Mouse (Mus musculus): ENCODE results near the gene Nectin1. TPM values are rescaled to one million over a fixed set of nuclear protein-coding genes. Genes with fewer than 3 reads are reported as not detected.
A peak's percentile ranks its signal among the peaks of the same experiment; 100 is the strongest.

Nectin1 gene
- polyA plus RNA-seq, 1 experiment from 2014 or later = 1.0 TPM

- H3K4me3 ChIP-seq = no peak overlapping the region
- H3K4me1 ChIP-seq (replicated peaks) = no peaks in the 10 kb centered on the region; the same call in 1 of the 2 replicates
- H3K9ac ChIP-seq = no peak overlapping the region
- peaks cover 23% of the 10 kb centered on the region for H3K27me3 ChIP-seq
- H3K27ac ChIP-seq = no peak overlapping the region
- 11% methylated on average over 4 of the region's 4 CpGs for WGBS
- no peak for ATAC-seq (replicated peaks; ENCODE audit: insufficient number of reproducible peaks, insufficient read depth, low FRiP score, low read depth)
- H3K9me3 ChIP-seq (replicated peaks) = no peaks in the 10 kb centered on the region
- H3K36me3 ChIP-seq = no peaks in the 10 kb centered on the region
- H3K4me2 ChIP-seq = no peak overlapping the region
These were observed 19.7 kb upstream of the Nectin1 start for GRCm38 (mm10) chr9:43724093-43724492.

- Histone ChIP-seq H3K4me1 (replicated peaks) (peaks cover 7% of the 10 kb centered on the region), H3K9ac (no peak overlapping the region), H3K4me2 (no peak overlapping the region), H3K27ac (no peak overlapping the region), H3K36me3 (no peaks in the 10 kb centered on the region), H3K9me3 (replicated peaks) (no peaks in the 10 kb centered on the region), H3K4me3 (no peak overlapping the region), H3K27me3 (peaks cover 56% of the 10 kb centered on the region)
- WGBS = 12% methylated on average over 10 of the region's 10 CpGs
- ATAC-seq (replicated peaks; ENCODE audit: insufficient number of reproducible peaks, insufficient read depth, low FRiP score, low read depth) = no peak
These were observed 14.1 kb upstream of the Nectin1 start for GRCm38 (mm10) chr9:43729450-43730266.

GRCm38 (mm10) chr9:43730284-43731027 is 13.3 kb upstream of the Nectin1 start:
- Histone ChIP-seq H3K36me3 (no peaks in the 10 kb centered on the region), H3K9me3 (replicated peaks) (no peaks in the 10 kb centered on the region), H3K4me1 (replicated peaks) (peaks cover 7% of the 10 kb centered on the region), H3K9ac (no peak overlapping the region), H3K27ac (no peak overlapping the region), H3K4me3 (no peak overlapping the region), H3K4me2 (no peak overlapping the region), H3K27me3 (peaks cover 57% of the 10 kb centered on the region)
- WGBS = 20% methylated on average over 22 of the region's 22 CpGs
- ATAC-seq (replicated peaks; ENCODE audit: insufficient number of reproducible peaks, insufficient read depth, low FRiP score, low read depth) = no peak

- H3K4me2 ChIP-seq = no peak overlapping the region
- WGBS = 56% methylated on average over 6 of the region's 6 CpGs
- H3K4me1 ChIP-seq (replicated peaks) = peaks cover 7% of the 10 kb centered on the region
- H3K36me3 ChIP-seq = no peaks in the 10 kb centered on the region
- H3K9me3 ChIP-seq (replicated peaks) = no peaks in the 10 kb centered on the region
- H3K27me3 ChIP-seq = peaks cover 57% of the 10 kb centered on the region
- no peak overlapping the region for H3K4me3 ChIP-seq
- H3K9ac ChIP-seq = no peak overlapping the region
- H3K27ac ChIP-seq = no peak overlapping the region
- no peak for ATAC-seq (replicated peaks; ENCODE audit: insufficient number of reproducible peaks, insufficient read depth, low FRiP score, low read depth)
These were observed 11.9 kb upstream of the Nectin1 start for GRCm38 (mm10) chr9:43731880-43732279.

- no peak overlapping the region for H3K4me3 ChIP-seq
- no peak overlapping the region for H3K9ac ChIP-seq
- no peak overlapping the region for H3K27ac ChIP-seq
- no peaks in the 10 kb centered on the region for H3K36me3 ChIP-seq
- H3K27me3 ChIP-seq = peaks cover 57% of the 10 kb centered on the region
- H3K9me3 ChIP-seq (replicated peaks) = no peaks in the 10 kb centered on the region
- H3K4me2 ChIP-seq = no peak overlapping the region
- ATAC-seq (replicated peaks; ENCODE audit: insufficient number of reproducible peaks, insufficient read depth, low FRiP score, low read depth) = no peak
- H3K4me1 ChIP-seq (replicated peaks) = peaks cover 13% of the 10 kb centered on the region
- 54% methylated on average over 8 of the region's 8 CpGs for WGBS
These were observed 11.1 kb upstream of the Nectin1 start for GRCm38 (mm10) chr9:43732671-43733070.

- Histone ChIP-seq H3K4me2 (no peak overlapping the region), H3K4me3 (no peak overlapping the region), H3K9me3 (replicated peaks) (no peaks in the 10 kb centered on the region), H3K36me3 (no peaks in the 10 kb centered on the region), H3K27ac (no peak overlapping the region), H3K4me1 (replicated peaks) (peaks cover 12% of the 10 kb centered on the region), H3K9ac (no peak overlapping the region), H3K27me3 (peaks cover 49% of the 10 kb centered on the region)
- ATAC-seq (replicated peaks; ENCODE audit: insufficient number of reproducible peaks, insufficient read depth, low FRiP score, low read depth) = no peak
These were observed 8.8 kb upstream of the Nectin1 start for GRCm38 (mm10) chr9:43734952-43735351.

- Histone ChIP-seq H3K27me3 (peaks cover 45% of the 10 kb centered on the region), H3K27ac (no peak overlapping the region), H3K4me3 (no peak overlapping the region), H3K36me3 (no peaks in the 10 kb centered on the region), H3K4me1 (replicated peaks) (peaks cover 11% of the 10 kb centered on the region), H3K9ac (no peak overlapping the region), H3K4me2 (no peak overlapping the region), H3K9me3 (replicated peaks) (no peaks in the 10 kb centered on the region)
- ATAC-seq (replicated peaks; ENCODE audit: insufficient number of reproducible peaks, insufficient read depth, low FRiP score, low read depth) = no peak
- WGBS = 85% methylated on average over 9 of the region's 9 CpGs
These were observed 7.6 kb upstream of the Nectin1 start for GRCm38 (mm10) chr9:43736046-43736730.

- no peak overlapping the region for H3K4me3 ChIP-seq
- H3K36me3 ChIP-seq = no peaks in the 10 kb centered on the region
- no peaks in the 10 kb centered on the region for H3K9me3 ChIP-seq (replicated peaks)
- peaks cover 11% of the 10 kb centered on the region for H3K4me1 ChIP-seq (replicated peaks)
- peaks cover 34% of the 10 kb centered on the region for H3K27me3 ChIP-seq
- H3K4me2 ChIP-seq = peak overlapping the region; percentile 30; the same call in 1 of the 2 replicates
- H3K9ac ChIP-seq = no peak overlapping the region
- 31% methylated on average over 3 of the region's 3 CpGs for WGBS
- H3K27ac ChIP-seq = no peak overlapping the region
- no peak for ATAC-seq (replicated peaks; ENCODE audit: insufficient number of reproducible peaks, insufficient read depth, low FRiP score, low read depth)
These were observed 6.5 kb upstream of the Nectin1 start for GRCm38 (mm10) chr9:43737331-43737730.

GRCm38 (mm10) chr9:43737871-43738292 is 5.9 kb upstream of the Nectin1 start:
- ATAC-seq (replicated peaks; ENCODE audit: insufficient number of reproducible peaks, insufficient read depth, low FRiP score, low read depth) = no peak

GRCm38 (mm10) chr9:43738480-43739084 is 5.2 kb upstream of the Nectin1 start:
- 42% methylated on average over 6 of the region's 6 CpGs for WGBS
- Histone ChIP-seq H3K36me3 (no peaks in the 10 kb centered on the region), H3K4me1 (replicated peaks) (peaks cover 20% of the 10 kb centered on the region), H3K4me2 (no peak overlapping the region; the same call in 1 of the 2 replicates), H3K27me3 (peaks cover 28% of the 10 kb centered on the region), H3K4me3 (no peak overlapping the region), H3K27ac (no peak overlapping the region), H3K9me3 (replicated peaks) (no peaks in the 10 kb centered on the region), H3K9ac (no peak overlapping the region)
- no peak for ATAC-seq (replicated peaks; ENCODE audit: insufficient number of reproducible peaks, insufficient read depth, low FRiP score, low read depth)

More at GRCm38 (mm10) chr9:43737871-43738292, 5.9 kb upstream of the Nectin1 start:
- Histone ChIP-seq H3K36me3 (no peaks in the 10 kb centered on the region), H3K27me3 (peaks cover 31% of the 10 kb centered on the region), H3K9ac (no peak overlapping the region), H3K9me3 (replicated peaks) (no peaks in the 10 kb centered on the region), H3K4me2 (peak overlapping the region; percentile 30), H3K4me3 (no peak overlapping the region), H3K4me1 (replicated peaks) (peaks cover 14% of the 10 kb centered on the region), H3K27ac (no peak overlapping the region)
- WGBS = under 1% methylated on average over 12 of the region's 12 CpGs

- Histone ChIP-seq H3K4me3 (no peak overlapping the region), H3K9ac (no peak overlapping the region), H3K36me3 (no peaks in the 10 kb centered on the region), H3K9me3 (replicated peaks) (no peaks in the 10 kb centered on the region), H3K4me1 (replicated peaks) (peaks cover 39% of the 10 kb centered on the region), H3K4me2 (no peak overlapping the region), H3K27ac (no peak overlapping the region), H3K27me3 (peaks cover 29% of the 10 kb centered on the region)
- ATAC-seq (replicated peaks; ENCODE audit: insufficient number of reproducible peaks, insufficient read depth, low FRiP score, low read depth) = no peak
- WGBS = 71% methylated on average over 2 of the region's 2 CpGs
These were observed 2.5 kb upstream of the Nectin1 start for GRCm38 (mm10) chr9:43741277-43741676.

Measured in heart, embryonic 15.5 days (tissue).